25 mouse cellular contexts compared by ENCODE assay signal in genomic region chr11:35782444-35782843, GRCm38 (mm10). TPM values are rescaled to one million over a fixed set of nuclear protein-coding genes. Genes with fewer than 3 reads are reported as not detected.
"Had no signal": no experiment of that assay in that cellular context is flagged by ENCODE, and none has a peak within 500 bp of the region (broad histone marks: within the 10 kb centered on the region; RNA-seq: fewer than 3 reads in every experiment).

No protein-coding gene starts in this region.

- ATAC-seq: hindbrain, embryonic 16.5 days; inflammation-experienced regulatory T-cells, adult 6 months had no signal

- H3K27ac ChIP-seq: gastrocnemius, adult 2 months; heart, adult 2 months; heart, embryonic 13.5 days; heart, embryonic 15.5 days; hindbrain, embryonic 10.5 days; hindbrain, embryonic 12.5 days; hindbrain, embryonic 14.5 days; intestine, embryonic 15.5 days; layer of hippocampus, adult 2 months; left cerebral cortex, adult 2 months; limb, embryonic 10.5 days; limb, embryonic 12.5 days; liver, embryonic 13.5 days had no signal

- H3K9ac ChIP-seq: heart, embryonic 13.5 days; heart, embryonic 15.5 days; hindbrain, embryonic 12.5 days; hindbrain, embryonic 14.5 days; intestine, embryonic 15.5 days; limb, embryonic 12.5 days; liver, embryonic 13.5 days had no signal

- H3K9me3 ChIP-seq: heart, embryonic 13.5 days; heart, embryonic 15.5 days; hindbrain, embryonic 10.5 days; hindbrain, embryonic 12.5 days; intestine, embryonic 15.5 days; limb, embryonic 10.5 days; limb, embryonic 12.5 days; liver, embryonic 13.5 days had no signal

- H3K4me1 ChIP-seq: heart, embryonic 13.5 days; heart, embryonic 15.5 days; hindbrain, embryonic 10.5 days; hindbrain, embryonic 12.5 days; intestine, embryonic 15.5 days; limb, embryonic 10.5 days; limb, embryonic 12.5 days; liver, embryonic 13.5 days had no signal

- H3K4me2 ChIP-seq: heart, embryonic 11.5 days; heart, embryonic 13.5 days; heart, embryonic 15.5 days; hindbrain, embryonic 12.5 days; hindbrain, embryonic 14.5 days; intestine, embryonic 15.5 days; limb, embryonic 12.5 days; liver, embryonic 11.5 days; liver, embryonic 13.5 days had no signal

- H3K4me3 ChIP-seq: gastrocnemius, adult 2 months; heart, adult 2 months; heart, embryonic 13.5 days; heart, embryonic 15.5 days; hindbrain, embryonic 10.5 days; hindbrain, embryonic 12.5 days; intestine, embryonic 15.5 days; layer of hippocampus, adult 2 months; left cerebral cortex, adult 2 months; limb, embryonic 10.5 days; limb, embryonic 12.5 days; liver, embryonic 13.5 days had no signal

- DNase-seq: gastrocnemius, adult 2 months; gastrocnemius, postnatal 10 days; gastrocnemius, postnatal 25 days; heart, adult 2 months; heart, postnatal 4 days; kidney, postnatal 10 days; kidney, postnatal 4 days; liver, embryonic 13.5 days had no signal

- H3K27me3 ChIP-seq: heart, embryonic 13.5 days; heart, embryonic 15.5 days; hindbrain, embryonic 12.5 days; intestine, embryonic 15.5 days; limb, embryonic 12.5 days; liver, embryonic 13.5 days had no signal

RNA-seq across cellular contexts. Expression of gene Fbll1, which starts 16.2 kb away (rescaled TPM):
- polyA plus RNA-seq: heart, adult 2 months; heart, embryonic 11.5 days; heart, embryonic 13.5 days; heart, embryonic 15.5 days; heart, postnatal 0 days; inflammation-experienced regulatory T-cells, adult 6 months; kidney, embryonic 14.5 days; kidney, embryonic 16.5 days; limb, embryonic 10.5 days; limb, embryonic 12.5 days; liver, embryonic 11.5 days; liver, embryonic 13.5 days had no signal
